Mouse (Mus musculus): ENCODE measurements around the gene Qpctl. TPM values are rescaled to one million over a fixed set of nuclear protein-coding genes. Genes with fewer than 3 reads are reported as not detected.

Gene Qpctl
- total RNA-seq, 2 experiments from 2014 or later: 17.9 to 19.7 TPM

DNA sequence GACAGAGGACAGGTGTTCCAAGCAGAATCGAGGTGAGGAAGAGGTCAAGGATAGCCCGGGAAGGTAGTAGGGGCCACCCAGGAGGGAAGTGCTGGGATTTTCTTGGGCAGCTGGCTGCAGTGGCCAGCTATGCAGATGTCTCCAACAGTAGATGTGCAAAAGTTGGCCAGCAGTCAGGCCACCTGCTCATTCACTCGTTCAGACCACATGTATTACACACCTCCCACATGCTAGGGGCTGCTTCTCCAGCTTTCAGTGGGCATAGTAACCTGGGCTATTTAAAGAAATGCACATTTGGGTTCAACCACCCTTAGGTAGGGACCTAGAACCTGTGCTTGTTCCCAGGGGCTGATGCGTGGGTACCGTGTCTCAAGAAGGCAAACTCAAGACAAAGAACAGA, 21.3 kb downstream of the Qpctl start:
- DNase-seq (ENCODE audit: extremely low spot score in 1 of 2, low spot score in 1 of 2): no peak

GRCm38 (mm10) chr7:19124713-19125112, 24.4 kb downstream of the Qpctl start:
- no peak for DNase-seq (ENCODE audit: extremely low spot score in 1 of 2, low spot score in 1 of 2)

DNA sequence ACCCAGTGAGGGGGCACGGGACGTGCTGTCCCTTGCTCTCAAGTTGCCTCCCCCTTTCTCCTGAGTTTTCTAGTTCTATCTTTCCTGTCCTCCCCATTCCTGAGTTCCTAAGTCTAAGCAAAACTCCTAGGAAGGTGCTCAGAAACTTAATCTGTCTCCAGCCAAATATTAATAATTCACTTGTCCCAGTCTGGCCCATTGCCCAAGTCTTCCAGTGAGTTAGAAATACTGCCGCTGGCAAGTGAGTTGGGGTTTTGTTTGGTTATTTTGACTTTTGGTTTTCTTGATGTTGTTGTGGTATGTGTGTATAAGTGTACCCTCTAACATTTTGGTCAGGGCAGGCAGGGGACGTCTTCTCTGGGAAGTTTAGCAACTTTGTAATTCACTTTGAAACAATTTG, 27.4 kb downstream of the Qpctl start:
- no peak for DNase-seq (ENCODE audit: extremely low spot score in 1 of 2, low spot score in 1 of 2)

- DNase-seq (ENCODE audit: extremely low spot score in 1 of 2, low spot score in 1 of 2): peak; percentile 79 to 82
Observed at GRCm38 (mm10) chr7:19119631-19120429, 29.3 kb downstream of the Qpctl start, which contains the start of gene Fbxo46. TSS of gene Fbxo46 (plus strand) at chr7:19119859.

DNA sequence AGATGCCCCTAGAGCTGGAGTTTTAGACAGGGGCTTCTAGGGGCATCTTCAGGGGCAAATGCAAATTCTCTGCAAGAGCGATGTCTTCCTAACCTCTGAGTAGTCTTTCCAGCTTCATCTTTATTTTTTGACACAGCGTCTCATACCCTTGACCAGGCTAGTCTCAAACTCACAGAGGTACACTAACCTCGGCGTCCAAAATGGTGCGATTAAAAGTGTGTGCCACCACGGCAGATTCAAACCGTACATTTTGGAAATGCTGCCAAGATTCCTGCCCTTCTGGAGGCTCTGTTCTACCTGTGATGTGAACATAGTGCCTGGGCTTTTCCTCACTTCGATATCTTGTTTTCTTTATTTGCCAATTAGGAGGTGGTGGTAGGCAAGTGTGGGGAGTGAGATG, 30.0 kb downstream of the Qpctl start:
- no peak for DNase-seq (ENCODE audit: extremely low spot score in 1 of 2, low spot score in 1 of 2)

GRCm38 (mm10) chr7:19118028-19118771, 30.9 kb downstream of the Qpctl start, which contains the start of gene Gm4969:
TSS of gene Gm4969 (minus strand) at chr7:19118368.
- DNase-seq (ENCODE audit: extremely low spot score in 1 of 2, low spot score in 1 of 2): peak in 1 of 2 experiments; percentile 31

DNA sequence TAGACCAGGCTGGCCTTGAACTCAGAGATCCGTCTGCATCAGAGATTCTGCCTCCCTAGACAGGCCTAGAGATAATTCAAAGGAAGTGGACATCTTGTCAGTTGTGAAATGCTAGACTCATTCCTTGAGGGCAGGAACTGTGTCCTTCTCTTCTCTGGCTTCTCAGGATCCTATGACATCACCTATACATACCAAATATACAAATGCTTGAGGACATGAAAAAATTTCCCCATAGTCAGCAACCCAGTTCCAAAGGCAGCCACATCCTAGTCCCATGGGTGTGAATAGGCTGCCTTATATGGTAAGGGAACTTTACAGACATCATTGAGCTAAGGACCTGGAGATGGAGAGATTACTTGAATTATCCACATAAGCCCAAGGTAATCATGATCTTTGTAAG, 39.5 kb downstream of the Qpctl start:
- DNase-seq (ENCODE audit: extremely low spot score in 1 of 2, low spot score in 1 of 2): no peak

- no peak for DNase-seq (ENCODE audit: extremely low spot score in 1 of 2, low spot score in 1 of 2)
Observed at GRCm38 (mm10) chr7:19107436-19107835, 41.7 kb downstream of the Qpctl start.

DNA sequence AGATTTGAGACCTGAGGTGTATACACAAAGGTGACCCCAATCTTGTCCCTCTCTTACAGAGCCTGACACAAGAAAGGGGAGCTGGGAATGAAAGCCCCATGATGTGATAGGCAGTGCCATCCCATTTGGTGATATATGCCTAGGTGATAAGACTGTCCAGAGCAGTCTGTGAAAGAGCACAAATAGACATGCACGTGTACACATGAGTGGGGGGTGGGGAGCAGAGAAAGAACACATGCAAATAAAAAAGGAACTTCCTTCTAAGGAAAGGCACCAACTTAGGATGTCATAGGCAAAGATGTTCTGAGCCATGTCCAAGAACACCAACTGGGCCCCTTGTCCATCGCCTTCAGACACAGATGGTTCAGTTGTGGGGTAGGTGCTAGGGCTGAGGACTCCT, 44.6 kb downstream of the Qpctl start:
- DNase-seq (ENCODE audit: extremely low spot score in 1 of 2, low spot score in 1 of 2): no peak

- no peak for DNase-seq (ENCODE audit: extremely low spot score in 1 of 2, low spot score in 1 of 2)
Observed at GRCm38 (mm10) chr7:19103741-19104140, 45.4 kb downstream of the Qpctl start.

DNA sequence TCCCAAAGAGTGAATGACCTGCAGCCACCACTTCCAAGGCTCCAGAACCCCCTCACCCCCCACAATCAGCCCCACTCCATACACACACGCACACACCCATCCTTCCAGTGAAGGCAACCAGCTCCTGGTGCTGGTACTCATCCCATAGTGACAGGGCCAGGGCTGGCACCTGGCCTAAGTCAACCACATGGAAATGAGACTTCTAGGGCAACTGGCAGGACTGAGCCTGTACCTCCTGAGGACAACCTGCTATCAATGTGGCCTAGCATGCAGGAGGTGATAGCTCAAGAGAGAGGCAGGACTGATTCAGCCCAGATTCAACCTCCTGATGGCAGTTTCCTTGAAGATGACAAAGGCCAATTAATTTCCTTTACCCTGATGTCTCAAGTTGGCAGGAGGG, 48.8 kb downstream of the Qpctl start:
- no peak for DNase-seq (ENCODE audit: extremely low spot score in 1 of 2, low spot score in 1 of 2)

- DNase-seq (ENCODE audit: extremely low spot score in 1 of 2, low spot score in 1 of 2): no peak
Observed at GRCm38 (mm10) chr7:19098811-19099210, 50.3 kb downstream of the Qpctl start.

GRCm38 (mm10) chr7:19097863-19098262, 51.2 kb downstream of the Qpctl start:
- DNase-seq (ENCODE audit: extremely low spot score in 1 of 2, low spot score in 1 of 2): no peak

- DNase-seq (ENCODE audit: extremely low spot score in 1 of 2, low spot score in 1 of 2): no peak
Observed at GRCm38 (mm10) chr7:19097217-19097616, 51.9 kb downstream of the Qpctl start.

DNA sequence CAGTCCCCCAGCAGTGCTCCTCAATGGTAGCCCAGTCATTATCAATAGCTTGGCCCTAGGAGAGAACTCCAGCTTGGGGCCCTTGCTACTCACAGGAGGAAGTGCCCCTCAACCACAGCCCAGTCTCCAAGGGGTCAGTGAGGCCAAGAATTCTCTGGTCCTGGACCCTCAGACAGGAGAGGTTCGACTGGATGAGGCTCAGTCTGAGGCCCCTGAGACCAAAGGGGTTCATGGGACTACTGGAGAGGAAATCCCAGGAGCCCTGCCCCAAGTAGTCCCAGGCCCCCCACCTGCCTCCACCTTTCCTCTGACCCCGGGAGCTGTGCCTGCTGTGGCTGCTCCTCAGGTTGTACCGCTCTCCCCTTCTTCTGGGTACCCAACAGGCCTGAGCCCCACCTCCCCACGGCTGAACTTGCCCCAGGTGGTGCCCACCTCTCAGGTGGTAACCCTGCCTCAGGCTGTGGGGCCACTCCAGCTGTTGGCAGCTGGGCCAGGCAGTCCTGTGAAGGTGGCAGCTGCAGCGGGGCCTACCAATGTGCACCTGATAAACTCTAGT, 52.6 kb downstream of the Qpctl start:
- DNase-seq (ENCODE audit: extremely low spot score in 1 of 2, low spot score in 1 of 2): no peak

- no peak for DNase-seq (ENCODE audit: extremely low spot score in 1 of 2, low spot score in 1 of 2)
Observed at GRCm38 (mm10) chr7:19095751-19096110, 53.4 kb downstream of the Qpctl start.

DNA sequence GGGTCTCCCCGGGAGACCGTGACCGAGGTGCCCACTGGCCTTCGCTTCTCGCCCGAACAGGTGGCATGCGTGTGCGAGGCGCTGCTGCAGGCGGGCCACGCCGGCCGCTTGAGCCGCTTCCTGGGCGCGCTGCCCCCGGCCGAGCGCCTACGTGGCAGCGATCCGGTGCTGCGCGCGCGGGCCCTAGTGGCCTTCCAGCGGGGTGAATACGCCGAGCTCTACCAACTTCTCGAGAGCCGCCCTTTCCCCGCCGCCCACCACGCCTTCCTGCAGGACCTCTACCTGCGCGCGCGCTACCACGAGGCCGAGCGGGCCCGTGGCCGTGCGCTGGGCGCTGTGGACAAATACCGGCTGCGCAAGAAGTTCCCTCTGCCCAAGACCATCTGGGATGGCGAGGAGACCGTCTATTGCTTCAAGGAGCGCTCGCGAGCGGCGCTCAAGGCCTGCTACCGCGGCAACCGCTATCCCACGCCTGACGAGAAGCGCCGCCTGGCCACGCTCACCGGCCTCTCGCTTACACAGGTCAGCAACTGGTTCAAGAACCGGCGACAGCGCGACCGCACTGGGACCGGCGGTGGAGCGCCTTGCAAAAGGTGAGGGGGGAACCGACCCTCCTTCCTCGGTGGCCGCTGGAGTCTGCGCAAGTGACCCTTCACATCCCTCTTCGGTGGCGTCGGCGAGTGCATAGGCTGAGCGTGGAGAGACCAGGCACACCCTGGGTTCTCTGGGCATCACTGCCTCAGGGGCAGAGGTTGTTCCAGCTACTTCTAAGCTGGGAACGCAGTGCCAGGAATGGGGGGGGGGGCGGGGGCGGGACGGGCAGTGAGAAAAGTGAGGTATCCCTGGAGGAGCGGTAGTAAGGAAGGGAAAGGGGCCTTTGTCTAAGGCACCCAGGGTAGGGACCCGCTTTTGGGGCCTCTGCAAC, 54.0 kb downstream of the Qpctl start:
- DNase-seq (ENCODE audit: extremely low spot score in 1 of 2, low spot score in 1 of 2): no peak

DNA sequence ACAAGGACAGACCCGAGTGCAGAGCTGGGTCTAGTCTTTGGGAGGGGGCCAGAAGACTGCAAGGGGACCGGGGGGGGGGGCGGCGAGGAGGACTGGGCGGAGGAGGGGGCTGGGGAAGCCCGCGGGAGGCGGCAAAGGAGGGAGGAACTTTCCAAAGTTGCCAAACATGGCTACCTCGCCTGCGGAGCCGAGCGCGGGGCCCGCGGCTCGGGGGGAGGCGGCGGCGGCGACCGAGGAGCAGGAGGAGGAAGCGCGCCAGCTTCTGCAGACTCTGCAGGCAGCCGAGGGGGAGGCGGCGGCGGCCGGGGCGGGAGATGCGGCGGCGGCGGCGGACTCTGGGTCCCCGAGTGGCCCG, 54.6 kb downstream of the Qpctl start, which contains the start of gene Six5:
Gene Six5 (plus strand): TSS at position 124 of the 355 bp plus-strand sequence.
- DNase-seq (ENCODE audit: extremely low spot score in 1 of 2, low spot score in 1 of 2): no peak

DNA sequence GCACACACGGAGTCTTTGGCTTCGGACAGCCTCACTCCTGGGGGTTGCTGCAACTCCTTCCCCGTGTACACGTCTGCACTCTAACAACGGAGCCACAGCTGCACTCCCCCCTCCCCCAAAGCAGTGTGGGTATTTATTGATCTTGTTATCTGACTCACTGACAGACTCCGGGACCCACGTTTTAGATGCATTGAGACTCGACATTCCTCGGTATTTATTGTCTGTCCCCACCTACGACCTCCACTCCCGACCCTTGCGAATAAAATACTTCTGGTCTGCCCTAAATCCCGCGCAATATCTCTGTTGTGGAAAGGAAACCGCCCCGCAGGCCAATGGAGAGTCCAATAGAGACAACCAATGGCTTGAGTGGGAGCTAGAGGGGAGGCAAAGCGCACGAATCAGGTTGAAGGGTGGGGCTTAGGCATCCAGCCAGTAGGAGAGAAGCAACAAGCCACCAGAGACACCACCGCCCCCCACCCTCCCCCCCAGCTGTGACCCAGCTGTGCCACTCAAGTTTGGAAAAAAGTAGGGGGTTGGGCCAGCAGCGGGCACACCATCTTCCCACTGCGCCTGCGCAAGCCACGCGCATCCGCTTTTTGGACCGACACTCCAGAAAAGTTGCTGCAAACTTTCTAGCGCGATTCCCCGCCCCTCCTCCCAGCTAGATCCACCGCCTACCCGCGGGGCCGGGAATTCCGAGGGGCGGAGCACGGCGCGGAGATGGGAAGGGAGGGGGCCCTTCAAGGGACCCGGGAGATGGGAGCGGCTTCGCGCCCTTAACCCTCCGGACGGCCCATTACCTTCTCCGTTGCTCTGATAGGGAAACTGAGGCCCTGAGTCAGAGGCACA, 55.3 kb downstream of the Qpctl start:
- peak; percentile 71 to 76 for DNase-seq (ENCODE audit: extremely low spot score in 1 of 2, low spot score in 1 of 2)

DNA sequence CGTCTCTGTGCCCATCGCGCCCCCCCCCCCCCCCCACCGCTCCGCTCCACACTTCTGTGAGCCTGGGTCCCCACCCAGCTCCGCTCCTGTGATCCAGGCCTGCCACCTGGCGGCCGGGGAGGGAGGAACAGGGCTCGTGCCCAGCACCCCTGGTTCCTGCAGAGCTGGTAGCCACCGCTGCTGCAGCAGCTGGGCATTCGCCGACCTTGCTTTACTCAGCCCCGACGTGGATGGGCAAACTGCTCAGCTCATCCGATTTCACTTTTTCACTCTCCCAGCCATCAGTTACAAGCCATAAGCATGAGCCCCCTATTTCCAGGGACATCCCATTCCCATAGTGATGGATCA, 55.9 kb downstream of the Qpctl start:
- peak; percentile 57 to 73 for DNase-seq (ENCODE audit: extremely low spot score in 1 of 2, low spot score in 1 of 2)

Data from layer of hippocampus, postnatal 25 days (tissue).